ENCODE assay signal across 7 mouse cellular contexts in genomic region chr12:31499314-31500131, GRCm38 (mm10). TPM values are rescaled to one million over a fixed set of nuclear protein-coding genes. Genes with fewer than 3 reads are reported as not detected.
DNase-seq lines count a peak whose midpoint lies in the region; ATAC-seq lines count a peak whose summit lies in the region.

Gene Cbll1, minus strand, starts transcription at chr12:31499616.

- peak; percentile 98 for ATAC-seq in embryonic facial prominence, embryonic 11.5 days (replicated peaks; ENCODE audit: insufficient number of reproducible peaks, low FRiP score, low TSS enrichment, low read depth)
- ATAC-seq in limb, embryonic 11.5 days (ENCODE audit: insufficient number of reproducible peaks, low FRiP score, low TSS enrichment, low read depth): peak; percentile 98
- ATAC-seq in midbrain, embryonic 14.5 days (ENCODE audit: low FRiP score, low TSS enrichment): peak; percentile 97

- H3K9ac ChIP-seq in embryonic facial prominence, embryonic 11.5 days (replicated peaks; ENCODE audit: low read length): peak within 1 kb of the TSS; percentile 80
- H3K9ac ChIP-seq in limb, embryonic 11.5 days (ENCODE audit: low read length): peak within 1 kb of the TSS; percentile 92
- H3K9ac ChIP-seq in midbrain, embryonic 14.5 days (replicated peaks; ENCODE audit: low read length): peak within 1 kb of the TSS; percentile 83

- H3K4me1 ChIP-seq in embryonic facial prominence, embryonic 11.5 days (ENCODE audit: control insufficient read depth, insufficient read depth, low read length): peaks cover 2% of the 10 kb centered on the region; the same call in 1 of the 2 replicates
- H3K4me1 ChIP-seq in limb, embryonic 11.5 days (ENCODE audit: control insufficient read depth, insufficient read depth, low read length): no peaks in the 10 kb centered on the region; the same call in 1 of the 2 replicates
- peaks cover 15% of the 10 kb centered on the region for H3K4me1 ChIP-seq in midbrain, embryonic 14.5 days (ENCODE audit: control insufficient read depth, insufficient read depth, low read length)

- peak within 1 kb of the TSS; percentile 69 for H3K4me3 ChIP-seq in embryonic facial prominence, embryonic 11.5 days (ENCODE audit: low read depth, low read length)
- peak within 1 kb of the TSS; percentile 96 for H3K4me3 ChIP-seq in limb, embryonic 11.5 days (ENCODE audit: low read depth, low read length)
- H3K4me3 ChIP-seq in midbrain, embryonic 14.5 days (replicated peaks; ENCODE audit: low read depth, low read length): peak within 1 kb of the TSS; percentile 94

- no peaks in the 10 kb centered on the region for H3K27me3 ChIP-seq in embryonic facial prominence, embryonic 11.5 days (ENCODE audit: control insufficient read depth, insufficient read depth, low read length)
- H3K27me3 ChIP-seq in limb, embryonic 11.5 days (ENCODE audit: control insufficient read depth, insufficient read depth, low read length): no peaks in the 10 kb centered on the region
- H3K27me3 ChIP-seq in midbrain, embryonic 14.5 days (ENCODE audit: control insufficient read depth, insufficient read depth, low read length): no peaks in the 10 kb centered on the region

- WGBS in embryonic facial prominence, embryonic 11.5 days: under 1% methylated on average over 64 of the region's 68 CpGs
- WGBS in limb, embryonic 11.5 days: under 1% methylated on average over 62 of the region's 68 CpGs
- WGBS in midbrain, embryonic 14.5 days: under 1% methylated on average over 68 of the region's 68 CpGs

- H3K4me2 ChIP-seq in embryonic facial prominence, embryonic 11.5 days (ENCODE audit: low read depth, low read length): peak within 1 kb of the TSS; percentile 75
- H3K4me2 ChIP-seq in limb, embryonic 11.5 days (ENCODE audit: low read depth, severe bottlenecking): peak within 1 kb of the TSS; percentile 85
- peak within 1 kb of the TSS; percentile 82 for H3K4me2 ChIP-seq in midbrain, embryonic 14.5 days (ENCODE audit: low read length)

- no peaks in the 10 kb centered on the region for H3K9me3 ChIP-seq in embryonic facial prominence, embryonic 11.5 days (replicated peaks; ENCODE audit: control insufficient read depth, low read length)
- no peaks in the 10 kb centered on the region for H3K9me3 ChIP-seq in limb, embryonic 11.5 days (ENCODE audit: control insufficient read depth, low read length)
- H3K9me3 ChIP-seq in midbrain, embryonic 14.5 days (ENCODE audit: control insufficient read depth, low read length): no peaks in the 10 kb centered on the region

- H3K36me3 ChIP-seq in embryonic facial prominence, embryonic 11.5 days (replicated peaks; ENCODE audit: control insufficient read depth, insufficient read depth, low read depth, low read length): no peaks in the 10 kb centered on the region
- no peaks in the 10 kb centered on the region; the same call in 1 of the 2 replicates for H3K36me3 ChIP-seq in limb, embryonic 11.5 days (ENCODE audit: control insufficient read depth, insufficient read depth, low read length)
- H3K36me3 ChIP-seq in midbrain, embryonic 14.5 days (ENCODE audit: control insufficient read depth, insufficient read depth, low read length): peaks cover under 1% of the 10 kb centered on the region; the same call in 1 of the 2 replicates

- DNase-seq in adrenal gland, postnatal 14 days: peak; percentile 98
- DNase-seq in embryonic facial prominence, embryonic 11.5 days (ENCODE audit: low spot score): peak; percentile 95
- peak; percentile 100 for DNase-seq in heart, adult 11 months
- DNase-seq in kidney, adult 18-20 months: peak; percentile 97
- peak; percentile 97 for DNase-seq in limb, embryonic 11.5 days (ENCODE audit: low spot score)
- DNase-seq in midbrain, embryonic 14.5 days: peak; percentile 97
- peak; percentile 90 to 96 for DNase-seq in spleen, adult 18-20 months

- peak within 1 kb of the TSS; percentile 60 for H3K27ac ChIP-seq in embryonic facial prominence, embryonic 11.5 days (replicated peaks; ENCODE audit: low read depth, low read length)
- H3K27ac ChIP-seq in limb, embryonic 11.5 days (replicated peaks; ENCODE audit: low read depth, low read length): peak within 1 kb of the TSS; percentile 62
- H3K27ac ChIP-seq in midbrain, embryonic 14.5 days (replicated peaks; ENCODE audit: low read depth, low read length): peak within 1 kb of the TSS; percentile 96

RNA-seq across cellular contexts. Expression of gene Cbll1, which starts in this region (rescaled TPM):
- total RNA-seq in adrenal gland, postnatal 14 days (2021): 15.9 and 17.0 TPM in 2 replicates
- 22.7 and 24.6 TPM in 2 replicates for polyA plus RNA-seq in embryonic facial prominence, embryonic 11.5 days (2014; fragmentation: Nextera tagmentation; extraction: Ambion mirVana)
- polyA plus RNA-seq in limb, embryonic 11.5 days (2014; fragmentation: Nextera tagmentation; extraction: Ambion mirVana): 23.3 and 26.0 TPM in 2 replicates
- 22.0 and 22.9 TPM in 2 replicates for polyA plus RNA-seq in midbrain, embryonic 14.5 days (2014; fragmentation: Nextera tagmentation; extraction: Ambion mirVana)

Comparison
In these comparisons a context has a peak if more than half of its experiments do, and no peak if none do; other contexts are left out.
1. Peak in every context shown above with its lines: DNase-seq, ATAC-seq, H3K4me3 ChIP-seq and H3K27ac ChIP-seq.